Mouse (Mus musculus) neural tube, embryonic 12.5 days (tissue): ENCODE results near the gene Rab4a. TPM values are rescaled to one million over a fixed set of nuclear protein-coding genes. Genes with fewer than 3 reads are reported as not detected.

Experiments
- ATAC-seq: fragments of 200-750 bp; cut with Nextera tagmentation; 2 replicates; pipeline ENCODE4 v1.8.0; 2017; ENCODE audit warnings: low read depth, mild to moderate bottlenecking, moderate TSS enrichment, moderate library complexity; ENCODE audit not compliant: low FRiP score
- H3K27ac ChIP-seq: fragments of 300-500 bp; sonication (generic); 2 replicates; pipeline ENCODE4 v1.5.1; 2016
- H3K27me3 ChIP-seq: fragments of 300-500 bp; sonication (generic); replicated peaks from 2 replicates; pipeline ENCODE4 v1.6.1; 2016; ENCODE audit warnings: mild to moderate bottlenecking
- H3K36me3 ChIP-seq: fragments of 300-500 bp; sonication (generic); 2 replicates; pipeline ENCODE4 v1.6.1; 2016; ENCODE audit warnings: mild to moderate bottlenecking
- H3K4me1 ChIP-seq: fragments of 300-500 bp; sonication (generic); 2 replicates; pipeline ENCODE4 v1.6.1; 2016
- H3K4me2 ChIP-seq: fragments of 300-500 bp; sonication (generic); replicated peaks from 2 replicates; pipeline ENCODE4 v1.6.1; 2016; ENCODE audit warnings: mild to moderate bottlenecking
- H3K4me3 ChIP-seq: fragments of 300-500 bp; sonication (generic); 2 replicates; pipeline ENCODE4 v1.5.1; 2016
- H3K9ac ChIP-seq: fragments of 300-500 bp; sonication (generic); 2 replicates; pipeline ENCODE4 v1.6.1; 2016; ENCODE audit warnings: mild to moderate bottlenecking
- H3K9me3 ChIP-seq: fragments of 300-500 bp; sonication (generic); 2 replicates; pipeline ENCODE4 v1.6.1; 2016; ENCODE audit warnings: mild to moderate bottlenecking
- WGBS: fragments of 180-500 bp; shearing (Covaris S2); methylation state at CpG from one replicate; pipeline ENCODE4 v1.1.7; 2016; 5-methylcytosine and 5-hydroxymethylcytosine counted together
- polyA plus RNA-seq: library from polyadenylated mRNA; unstranded; fragments of >200 nt; fragmentation: Nextera tagmentation; extraction: Ambion mirVana; gene quantifications from 2 replicates; pipeline ENCODE4 v1.2.1, GENCODE M21; 2016

Gene Rab4a
- 73.0 and 74.2 TPM in 2 replicates for polyA plus RNA-seq

DNA sequence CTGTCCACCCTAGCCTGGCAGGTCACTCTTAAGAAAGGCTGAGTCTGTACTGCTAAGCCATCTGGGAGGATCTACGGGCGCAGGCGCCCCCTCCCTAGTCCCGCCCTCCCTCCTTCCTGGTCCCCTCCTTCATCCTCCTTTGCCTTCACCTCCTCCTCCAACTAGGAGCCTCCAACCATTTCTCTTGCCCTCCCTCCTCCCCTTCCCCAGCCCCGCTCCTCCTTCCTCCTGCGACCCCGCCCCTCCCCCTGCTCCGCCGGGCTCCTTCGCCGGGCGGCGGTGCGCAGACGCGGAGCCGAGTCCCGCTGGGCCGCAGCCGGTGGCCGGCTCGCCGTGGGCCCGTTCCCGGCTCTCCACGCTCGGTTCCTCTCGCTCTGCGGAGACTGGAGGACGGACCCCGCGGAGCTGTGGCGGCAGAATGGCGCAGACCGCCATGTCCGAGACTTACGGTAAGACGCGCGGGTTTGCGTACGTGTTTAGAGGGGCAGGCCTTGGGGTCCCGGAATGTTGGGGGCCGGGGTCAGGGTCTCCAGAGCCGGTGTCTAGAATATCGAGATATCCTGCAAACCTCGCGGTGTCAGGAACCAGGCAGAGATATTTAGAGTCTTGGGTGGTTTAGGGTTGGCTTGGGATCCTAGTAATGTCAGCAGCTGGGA, at the start of gene Rab4a:
TSS of gene Rab4a (plus strand) at position 268 of the 656 bp plus-strand sequence.
- WGBS = under 1% methylated on average over 47 of the region's 48 CpGs
- Histone ChIP-seq H3K36me3 (no peaks in the 10 kb centered on the region; the same call in 1 of the 2 replicates), H3K9me3 (peaks cover 2% of the 10 kb centered on the region; the same call in 1 of the 2 replicates), H3K4me2 (peak within 1 kb of the TSS; percentile 79), H3K4me1 (peaks cover 23% of the 10 kb centered on the region), H3K4me3 (peak within 1 kb of the TSS; percentile 76), H3K27ac (peak within 1 kb of the TSS; percentile 43; the same call in 1 of the 2 replicates), H3K27me3 (no peaks in the 10 kb centered on the region), H3K9ac (peak within 1 kb of the TSS; percentile 75)
- ATAC-seq = peak; percentile 87

DNA sequence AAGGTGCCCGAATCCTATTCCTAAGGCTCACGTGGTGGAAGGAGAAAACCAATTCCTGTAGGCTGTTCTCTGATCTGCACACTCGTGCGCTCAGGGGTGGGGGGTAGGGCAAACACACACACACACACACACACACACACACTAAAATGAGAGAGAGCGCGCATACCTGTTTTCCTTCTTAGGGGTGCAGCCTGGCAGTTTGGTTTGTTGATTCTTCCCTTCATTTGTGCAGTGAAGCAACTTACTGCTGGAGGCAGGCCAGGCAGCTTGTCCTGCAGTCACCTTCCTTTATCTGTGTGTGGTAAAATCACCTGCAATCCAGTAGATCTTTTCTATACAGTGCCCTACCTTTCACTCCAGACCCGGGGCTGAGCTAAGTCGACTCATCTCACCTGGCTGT, 48.9 kb upstream of the Rab4a start:
- WGBS = 86% methylated on average over 8 of the region's 8 CpGs
- no peak overlapping the region for H3K27ac ChIP-seq
- H3K27me3 ChIP-seq = 0 out of 2 replicates have a peak, but pooled peaks cover 6% of the 10 kb centered on the region
- no peaks in the 10 kb centered on the region for H3K9me3 ChIP-seq
- H3K4me3 ChIP-seq = no peak overlapping the region
- ATAC-seq = no peak
- no peak overlapping the region for H3K4me2 ChIP-seq
- H3K4me1 ChIP-seq = peaks cover 47% of the 10 kb centered on the region
- no peak overlapping the region for H3K9ac ChIP-seq
- H3K36me3 ChIP-seq = no peaks in the 10 kb centered on the region

DNA sequence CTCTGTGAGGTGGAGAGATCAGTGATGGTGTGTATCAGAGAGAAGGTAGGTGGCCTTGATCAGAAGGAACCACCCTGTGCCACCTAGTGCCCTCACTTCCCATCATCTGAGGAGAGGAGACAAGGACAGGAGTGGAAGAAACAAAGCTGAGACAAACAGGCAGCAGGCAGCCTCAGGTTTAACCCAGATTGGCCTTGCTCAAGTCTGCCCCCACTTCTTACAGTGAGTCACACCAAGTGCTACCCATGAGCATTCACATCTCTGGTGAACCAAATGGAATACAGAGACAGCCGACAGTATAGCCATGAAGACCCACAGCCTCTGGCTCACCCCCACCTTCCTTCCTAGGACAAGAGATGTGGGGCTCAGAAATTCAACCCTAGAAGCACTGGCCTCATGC, 46.9 kb upstream of the Rab4a start:
- no peaks in the 10 kb centered on the region for H3K36me3 ChIP-seq
- H3K9ac ChIP-seq = no peak overlapping the region
- WGBS = 92% methylated on average over 1 of the region's 1 CpGs
- H3K9me3 ChIP-seq = no peaks in the 10 kb centered on the region
- peaks cover 38% of the 10 kb centered on the region for H3K4me1 ChIP-seq
- no peak overlapping the region for H3K4me2 ChIP-seq
- no peak overlapping the region for H3K4me3 ChIP-seq
- no peak overlapping the region for H3K27ac ChIP-seq
- 0 out of 2 replicates have a peak, but pooled peaks cover 6% of the 10 kb centered on the region for H3K27me3 ChIP-seq
- ATAC-seq = no peak

DNA sequence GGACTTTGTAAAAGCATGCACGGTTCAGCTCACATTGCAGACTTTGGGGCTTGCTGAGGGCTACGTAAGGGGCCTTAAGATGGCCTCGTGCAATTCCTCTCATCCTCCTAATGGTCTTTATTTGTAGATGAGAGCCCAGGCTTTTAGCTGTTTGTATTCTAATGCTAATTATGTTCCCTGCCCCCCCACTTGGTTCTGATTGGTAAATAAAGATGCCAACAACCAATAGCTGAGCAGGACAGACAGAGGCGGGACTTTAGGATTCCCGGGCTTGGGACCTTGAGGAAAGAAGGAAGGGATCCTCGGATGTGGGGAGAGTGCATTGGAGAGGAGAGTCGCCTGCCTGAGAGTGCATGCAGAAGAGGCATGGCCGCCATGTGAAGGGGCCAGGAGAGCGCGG, 45.9 kb upstream of the Rab4a start:
- peak; percentile 85 for ATAC-seq
- H3K27me3 ChIP-seq = peaks cover 6% of the 10 kb centered on the region; the same call in 1 of the 2 replicates
- 8% methylated on average over 10 of the region's 10 CpGs for WGBS
- H3K4me2 ChIP-seq = peak overlapping the region; percentile 58
- no peak overlapping the region for H3K27ac ChIP-seq
- H3K9ac ChIP-seq = no peak overlapping the region
- no peaks in the 10 kb centered on the region for H3K36me3 ChIP-seq
- peaks cover 28% of the 10 kb centered on the region for H3K4me1 ChIP-seq
- no peaks in the 10 kb centered on the region for H3K9me3 ChIP-seq
- H3K4me3 ChIP-seq = no peak overlapping the region

GRCm38 (mm10) chr8:123760579-123760978, 45.2 kb upstream of the Rab4a start:
- 28% methylated on average over 5 of the region's 5 CpGs for WGBS
- no peak overlapping the region for H3K4me3 ChIP-seq
- no peak for ATAC-seq
- peaks cover 28% of the 10 kb centered on the region for H3K4me1 ChIP-seq
- no peak overlapping the region for H3K27ac ChIP-seq
- H3K9me3 ChIP-seq = no peaks in the 10 kb centered on the region
- H3K9ac ChIP-seq = no peak overlapping the region
- H3K4me2 ChIP-seq = peak overlapping the region; percentile 58
- no peaks in the 10 kb centered on the region for H3K36me3 ChIP-seq
- H3K27me3 ChIP-seq = peaks cover 6% of the 10 kb centered on the region; the same call in 1 of the 2 replicates

DNA sequence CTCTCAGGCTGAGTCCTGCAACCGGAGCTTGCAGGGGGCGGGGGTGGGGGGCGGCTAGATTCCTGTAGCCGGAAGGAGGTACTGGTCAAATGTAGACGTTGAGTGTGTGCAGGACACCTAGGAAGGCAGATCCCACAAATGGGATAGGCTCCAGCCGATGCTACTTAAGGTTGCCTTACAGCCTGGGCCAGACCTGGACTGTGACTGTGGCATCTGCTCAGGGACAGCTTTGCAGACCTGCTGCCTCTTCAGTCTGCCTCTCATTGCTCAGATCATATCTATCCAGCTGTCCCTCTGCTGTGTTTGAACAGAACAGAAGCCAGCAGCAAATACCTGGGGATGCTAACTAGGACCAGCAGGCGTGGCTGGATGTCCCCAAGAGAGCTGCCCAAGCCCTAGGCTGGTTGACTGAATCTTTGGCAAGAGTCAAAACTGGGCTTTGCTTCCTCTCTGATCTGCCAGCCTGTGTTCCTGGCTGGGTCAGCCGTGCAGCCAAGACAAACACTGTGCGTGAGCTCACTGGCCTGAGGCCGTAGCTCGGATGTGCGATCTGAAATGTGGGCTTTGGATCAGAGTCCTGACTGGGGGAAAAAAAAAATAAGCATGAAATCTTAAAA, 44.4 kb upstream of the Rab4a start:
- no peaks in the 10 kb centered on the region for H3K9me3 ChIP-seq
- H3K9ac ChIP-seq = no peak overlapping the region
- 52% methylated on average over 12 of the region's 12 CpGs for WGBS
- H3K4me2 ChIP-seq = no peak overlapping the region
- H3K27me3 ChIP-seq = peaks cover 6% of the 10 kb centered on the region; the same call in 1 of the 2 replicates
- H3K36me3 ChIP-seq = no peaks in the 10 kb centered on the region
- H3K27ac ChIP-seq = 0 out of 2 replicates have a peak overlapping the region, but pooled peaks have one; percentile 10
- H3K4me1 ChIP-seq = peaks cover 28% of the 10 kb centered on the region
- no peak overlapping the region for H3K4me3 ChIP-seq
- ATAC-seq = no peak

DNA sequence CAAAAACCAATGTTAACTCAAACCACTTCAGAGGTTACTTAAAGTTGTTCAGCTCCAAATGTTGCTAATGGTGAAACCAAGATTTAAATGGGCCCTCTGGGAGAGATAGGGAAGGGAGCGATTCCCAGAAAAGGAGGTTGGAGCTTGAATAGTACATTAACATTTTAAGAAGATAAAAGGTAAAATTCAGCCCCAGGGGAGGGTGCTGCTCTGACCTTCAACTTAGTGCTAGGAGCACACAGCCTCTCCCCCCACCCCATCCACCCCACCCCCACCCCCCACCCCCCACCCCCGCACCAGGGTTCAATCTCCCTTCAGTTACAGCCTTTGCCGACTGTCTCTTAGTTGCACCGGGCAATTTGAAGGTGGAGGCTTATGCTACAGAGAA, 43.9 kb upstream of the Rab4a start:
- Histone ChIP-seq H3K36me3 (no peaks in the 10 kb centered on the region), H3K27me3 (peaks cover 6% of the 10 kb centered on the region; the same call in 1 of the 2 replicates), H3K4me1 (peaks cover 28% of the 10 kb centered on the region), H3K9ac (no peak overlapping the region), H3K4me3 (no peak overlapping the region), H3K27ac (no peak overlapping the region), H3K9me3 (no peaks in the 10 kb centered on the region), H3K4me2 (no peak overlapping the region)
- ATAC-seq = no peak
- 31% methylated on average over 4 of the region's 4 CpGs for WGBS

DNA sequence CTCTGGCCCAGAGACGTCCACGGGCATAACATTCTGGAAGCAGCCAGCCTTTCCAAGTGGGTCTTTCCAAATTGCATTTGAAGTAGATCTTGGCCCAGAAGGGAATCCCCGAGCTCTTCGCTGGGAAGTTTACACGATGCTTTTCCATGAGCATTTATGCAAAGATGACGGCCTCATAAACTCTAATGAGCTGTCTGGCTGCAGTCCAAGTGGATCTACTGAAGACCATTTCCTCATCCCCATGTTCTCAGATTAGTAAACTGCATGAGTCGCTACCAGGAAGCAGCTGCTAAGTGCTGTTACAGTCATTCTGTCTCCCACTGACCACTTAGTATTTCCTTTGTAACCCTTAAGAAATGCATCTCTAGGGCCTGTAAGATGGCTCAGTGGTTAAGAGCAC, 42.4 kb upstream of the Rab4a start:
- WGBS = 74% methylated on average over 7 of the region's 7 CpGs
- Histone ChIP-seq H3K9ac (no peak overlapping the region), H3K27me3 (peaks cover 6% of the 10 kb centered on the region; the same call in 1 of the 2 replicates), H3K4me3 (no peak overlapping the region), H3K9me3 (no peaks in the 10 kb centered on the region), H3K27ac (no peak overlapping the region), H3K4me1 (peaks cover 28% of the 10 kb centered on the region), H3K36me3 (no peaks in the 10 kb centered on the region), H3K4me2 (no peak overlapping the region)
- ATAC-seq = no peak

GRCm38 (mm10) chr8:123764671-123765070, 41.1 kb upstream of the Rab4a start:
- no peak overlapping the region for H3K4me3 ChIP-seq
- no peak overlapping the region for H3K27ac ChIP-seq
- ATAC-seq = no peak
- H3K9ac ChIP-seq = no peak overlapping the region
- no peaks in the 10 kb centered on the region for H3K9me3 ChIP-seq
- peaks cover 6% of the 10 kb centered on the region; the same call in 1 of the 2 replicates for H3K27me3 ChIP-seq
- 36% methylated on average over 4 of the region's 4 CpGs for WGBS
- no peaks in the 10 kb centered on the region for H3K36me3 ChIP-seq
- peaks cover 27% of the 10 kb centered on the region for H3K4me1 ChIP-seq
- no peak overlapping the region for H3K4me2 ChIP-seq

- no peak for ATAC-seq
- WGBS = 86% methylated on average over 4 of the region's 4 CpGs
- Histone ChIP-seq H3K4me1 (peaks cover 8% of the 10 kb centered on the region), H3K9me3 (no peaks in the 10 kb centered on the region), H3K36me3 (no peaks in the 10 kb centered on the region), H3K4me2 (no peak overlapping the region), H3K4me3 (no peak overlapping the region), H3K27ac (no peak overlapping the region), H3K27me3 (peaks cover under 1% of the 10 kb centered on the region; the same call in 1 of the 2 replicates), H3K9ac (no peak overlapping the region)
Measured at GRCm38 (mm10) chr8:123766516-123766915, 39.3 kb upstream of the Rab4a start.

DNA sequence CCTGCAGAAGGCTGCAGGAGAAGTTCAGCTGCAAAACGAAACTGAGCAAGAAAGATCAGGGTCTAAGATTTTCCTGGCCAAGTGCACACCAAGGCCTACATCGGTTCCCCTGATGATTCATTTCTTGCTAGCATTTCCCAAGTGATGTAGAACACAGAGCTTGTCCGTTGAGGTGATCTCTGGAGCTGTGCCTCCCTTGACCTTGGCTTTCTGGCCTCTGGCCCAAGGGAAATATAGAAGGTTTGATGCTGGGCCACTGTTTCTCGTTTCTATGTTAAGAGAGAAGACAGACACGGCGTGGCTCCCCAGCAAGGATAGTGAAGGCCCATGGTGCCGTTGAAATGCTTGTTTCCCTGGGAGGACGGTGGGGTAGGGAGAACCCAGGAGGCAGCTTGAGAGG, 37.9 kb upstream of the Rab4a start:
- no peak overlapping the region for H3K27ac ChIP-seq
- no peak overlapping the region for H3K9ac ChIP-seq
- H3K4me1 ChIP-seq = no peaks in the 10 kb centered on the region; the same call in 1 of the 2 replicates
- H3K9me3 ChIP-seq = no peaks in the 10 kb centered on the region
- no peak for ATAC-seq
- H3K4me3 ChIP-seq = no peak overlapping the region
- 83% methylated on average over 8 of the region's 8 CpGs for WGBS
- no peaks in the 10 kb centered on the region; the same call in 1 of the 2 replicates for H3K27me3 ChIP-seq
- no peaks in the 10 kb centered on the region for H3K36me3 ChIP-seq
- no peak overlapping the region for H3K4me2 ChIP-seq

DNA sequence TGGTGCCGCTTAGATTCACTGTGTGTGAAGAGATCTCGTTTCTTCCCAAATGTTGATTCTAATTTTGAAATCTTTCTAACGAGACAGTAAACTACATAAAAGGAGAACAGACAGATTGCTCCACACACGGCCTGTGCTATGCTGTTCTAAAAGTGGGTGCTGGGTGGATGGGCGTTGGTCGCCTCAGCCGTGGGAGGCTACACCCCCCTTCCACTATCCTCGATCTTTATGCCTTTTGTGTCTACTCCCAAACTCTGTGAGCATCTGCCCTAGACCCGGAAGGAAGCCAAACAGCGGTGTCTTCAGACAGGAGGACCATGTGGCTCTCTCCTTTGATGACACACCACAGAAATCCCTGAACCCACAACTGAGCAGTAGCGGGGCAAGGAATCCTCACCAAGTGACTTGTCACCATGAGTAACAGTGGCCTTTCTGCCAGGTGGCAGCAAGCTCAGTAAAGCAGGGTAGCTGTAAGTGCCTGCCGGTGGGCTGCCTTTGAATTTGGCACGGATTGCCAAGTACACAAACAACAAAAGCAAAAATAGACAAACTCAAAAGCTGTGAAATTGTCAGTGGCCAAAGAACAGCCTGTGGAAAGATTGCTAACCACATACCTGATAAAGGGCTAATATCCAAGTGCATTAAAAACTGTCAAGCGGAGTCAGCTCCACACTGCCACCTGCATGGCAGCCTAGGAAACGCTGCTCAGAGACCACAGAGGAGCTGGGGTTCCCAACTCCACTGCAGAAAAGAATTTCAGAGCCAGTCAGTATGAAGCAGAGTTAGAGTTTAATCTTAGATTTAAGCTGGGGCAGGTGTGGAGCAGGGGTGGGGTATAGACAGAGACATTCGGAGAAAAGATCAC, 37.1 kb upstream of the Rab4a start:
- Histone ChIP-seq H3K27ac (no peak overlapping the region), H3K4me2 (no peak overlapping the region), H3K27me3 (no peaks in the 10 kb centered on the region; the same call in 1 of the 2 replicates), H3K9me3 (no peaks in the 10 kb centered on the region), H3K4me3 (no peak overlapping the region), H3K36me3 (no peaks in the 10 kb centered on the region), H3K9ac (no peak overlapping the region), H3K4me1 (no peaks in the 10 kb centered on the region; the same call in 1 of the 2 replicates)
- WGBS = 66% methylated on average over 16 of the region's 16 CpGs
- ATAC-seq = no peak
